Mouse (Mus musculus) erythroblast, embryonic 14.5 days (primary cell): Measurements from ENCODE around the gene Isyna1.

Source experiments
- GATA1 ChIP-seq: IDR thresholded peaks from 2 replicates; pipeline ENCODE4 v1.6.1; 2012; ENCODE audit warnings: low read length, inconsistent platforms, mixed read lengths
- TAL1 ChIP-seq: IDR thresholded peaks from 3 replicates; pipeline ENCODE4 v1.6.1; 2012; ENCODE audit warnings: low read length, inconsistent platforms, mixed read lengths

GRCm38 (mm10) chr8:70632346-70632892, 38.2 kb downstream of the Isyna1 start, which contains the start of gene Gdf15:
- no peak for TF ChIP-seq GATA1
- TF ChIP-seq TAL1, result no peak
